Mouse (Mus musculus): ENCODE data around the gene Dtnb.

Gene Dtnb

GRCm38 (mm10) chr12:3806703-3807547 is 234.7 kb downstream of the Dtnb start:
- peak; percentile 58 for DNase-seq (ENCODE audit: low read depth, low spot score)

- peak; percentile 46 for DNase-seq (ENCODE audit: low read depth, low spot score)
Measured at GRCm38 (mm10) chr12:3807548-3808395, 235.6 kb downstream of the Dtnb start.

- DNase-seq (ENCODE audit: low read depth, low spot score), result peak; percentile 24
Measured at GRCm38 (mm10) chr12:3808396-3808981, 236.3 kb downstream of the Dtnb start.

- DNase-seq (ENCODE audit: low read depth, low spot score), result no peak
Measured at GRCm38 (mm10) chr12:3809520-3810180, 237.5 kb downstream of the Dtnb start.

GRCm38 (mm10) chr12:3810455-3810854 is 238.3 kb downstream of the Dtnb start:
- no peak for DNase-seq (ENCODE audit: low read depth, low spot score)

- no peak for DNase-seq (ENCODE audit: low read depth, low spot score)
Measured at GRCm38 (mm10) chr12:3811596-3811995, 239.4 kb downstream of the Dtnb start.

- DNase-seq (ENCODE audit: low read depth, low spot score), result no peak
Measured at GRCm38 (mm10) chr12:3812251-3812650, 240.1 kb downstream of the Dtnb start.

- no peak for DNase-seq (ENCODE audit: low read depth, low spot score)
Measured at GRCm38 (mm10) chr12:3813138-3813537, 241.0 kb downstream of the Dtnb start.

- DNase-seq (ENCODE audit: low read depth, low spot score), result no peak
Measured at GRCm38 (mm10) chr12:3815386-3815785, 243.2 kb downstream of the Dtnb start.

GRCm38 (mm10) chr12:3817033-3817432 is 244.9 kb downstream of the Dtnb start:
- DNase-seq (ENCODE audit: low read depth, low spot score), result no peak

- DNase-seq (ENCODE audit: low read depth, low spot score), result no peak
Measured at GRCm38 (mm10) chr12:3817566-3817965, 245.4 kb downstream of the Dtnb start.

- DNase-seq (ENCODE audit: low read depth, low spot score), result no peak
Measured at GRCm38 (mm10) chr12:3819899-3820298, 247.7 kb downstream of the Dtnb start.

- no peak for DNase-seq (ENCODE audit: low read depth, low spot score)
Measured at GRCm38 (mm10) chr12:3823408-3823807, 251.2 kb downstream of the Dtnb start.

GRCm38 (mm10) chr12:3824906-3825713 is 252.9 kb downstream of the Dtnb start:
- no peak for DNase-seq (ENCODE audit: low read depth, low spot score)

- DNase-seq (ENCODE audit: low read depth, low spot score), result no peak
Measured at GRCm38 (mm10) chr12:3825714-3826080, 253.5 kb downstream of the Dtnb start.

- no peak for DNase-seq (ENCODE audit: low read depth, low spot score)
Measured at GRCm38 (mm10) chr12:3827771-3828170, 255.6 kb downstream of the Dtnb start.

Measured in A20 (cell line).